Mouse (Mus musculus): ENCODE measurements around the gene Actn3. TPM values are rescaled to one million over a fixed set of nuclear protein-coding genes. Genes with fewer than 3 reads are reported as not detected.

Actn3 gene
- polyA plus RNA-seq, 1 experiment from 2014 or later, result 2.2 TPM

GRCm38 (mm10) chr19:4899888-4900287 lies 22.2 kb upstream of the Actn3 start:
- no peaks in the 10 kb centered on the region for H3K9me3 ChIP-seq (ENCODE audit: control insufficient read depth, low read length)
- H3K4me2 ChIP-seq (ENCODE audit: low read depth, low read length, severe bottlenecking), result no peak overlapping the region
- H3K36me3 ChIP-seq (ENCODE audit: control insufficient read depth, insufficient read depth, low read length), result no peaks in the 10 kb centered on the region; the same call in 1 of the 2 replicates
- ATAC-seq (replicated peaks; ENCODE audit: low FRiP score) (no peak), DNase-seq (ENCODE audit: low spot score) (no peak)
- H3K27ac ChIP-seq (ENCODE audit: low read depth, low read length), result no peak overlapping the region
- no peak overlapping the region for H3K4me3 ChIP-seq (ENCODE audit: low read depth, low read length)
- 88% methylated on average over 3 of the region's 3 CpGs for WGBS
- H3K27me3 ChIP-seq (ENCODE audit: control insufficient read depth, insufficient read depth, low read length), result no peaks in the 10 kb centered on the region
- H3K9ac ChIP-seq (ENCODE audit: low read length), result no peak overlapping the region
- H3K4me1 ChIP-seq (replicated peaks; ENCODE audit: control insufficient read depth, insufficient read depth, low read length), result no peaks in the 10 kb centered on the region

- Histone ChIP-seq H3K4me1 (replicated peaks; ENCODE audit: control insufficient read depth, insufficient read depth, low read length) (no peaks in the 10 kb centered on the region), H3K4me2 (ENCODE audit: low read depth, low read length, severe bottlenecking) (no peak overlapping the region), H3K4me3 (ENCODE audit: low read depth, low read length) (no peak overlapping the region), H3K27ac (ENCODE audit: low read depth, low read length) (no peak overlapping the region), H3K9me3 (ENCODE audit: control insufficient read depth, low read length) (no peaks in the 10 kb centered on the region), H3K9ac (ENCODE audit: low read length) (no peak overlapping the region), H3K36me3 (ENCODE audit: control insufficient read depth, insufficient read depth, low read length) (no peaks in the 10 kb centered on the region; the same call in 1 of the 2 replicates), H3K27me3 (ENCODE audit: control insufficient read depth, insufficient read depth, low read length) (no peaks in the 10 kb centered on the region)
- DNase-seq (ENCODE audit: low spot score) (no peak), ATAC-seq (replicated peaks; ENCODE audit: low FRiP score) (no peak)
- WGBS, result 83% methylated on average over 9 of the region's 9 CpGs
Observed at GRCm38 (mm10) chr19:4898972-4899371, 21.3 kb upstream of the Actn3 start.

GRCm38 (mm10) chr19:4896780-4897520 lies 19.2 kb upstream of the Actn3 start:
- Histone ChIP-seq H3K9me3 (ENCODE audit: control insufficient read depth, low read length) (no peaks in the 10 kb centered on the region), H3K36me3 (ENCODE audit: control insufficient read depth, insufficient read depth, low read length) (no peaks in the 10 kb centered on the region; the same call in 1 of the 2 replicates), H3K4me1 (replicated peaks; ENCODE audit: control insufficient read depth, insufficient read depth, low read length) (no peaks in the 10 kb centered on the region), H3K4me2 (ENCODE audit: low read depth, low read length, severe bottlenecking) (no peak overlapping the region), H3K27ac (ENCODE audit: low read depth, low read length) (no peak overlapping the region), H3K9ac (ENCODE audit: low read length) (no peak overlapping the region), H3K27me3 (ENCODE audit: control insufficient read depth, insufficient read depth, low read length) (no peaks in the 10 kb centered on the region), H3K4me3 (ENCODE audit: low read depth, low read length) (no peak overlapping the region)
- ATAC-seq (replicated peaks; ENCODE audit: low FRiP score), result no peak
- 56% methylated on average over 21 of the region's 21 CpGs for WGBS
- DNase-seq (ENCODE audit: low spot score), result no peak

- no peaks in the 10 kb centered on the region for H3K4me1 ChIP-seq (replicated peaks; ENCODE audit: control insufficient read depth, insufficient read depth, low read length)
- no peak overlapping the region for H3K4me3 ChIP-seq (ENCODE audit: low read depth, low read length)
- H3K27me3 ChIP-seq (ENCODE audit: control insufficient read depth, insufficient read depth, low read length), result no peaks in the 10 kb centered on the region
- H3K9ac ChIP-seq (ENCODE audit: low read length), result no peak overlapping the region
- no peaks in the 10 kb centered on the region for H3K9me3 ChIP-seq (ENCODE audit: control insufficient read depth, low read length)
- H3K36me3 ChIP-seq (ENCODE audit: control insufficient read depth, insufficient read depth, low read length), result no peaks in the 10 kb centered on the region; the same call in 1 of the 2 replicates
- no peak for ATAC-seq (replicated peaks; ENCODE audit: low FRiP score)
- H3K27ac ChIP-seq (ENCODE audit: low read depth, low read length), result no peak overlapping the region
- H3K4me2 ChIP-seq (ENCODE audit: low read depth, low read length, severe bottlenecking), result no peak overlapping the region
- DNase-seq (ENCODE audit: low spot score), result no peak
- WGBS, result 77% methylated on average over 3 of the region's 3 CpGs
Observed at GRCm38 (mm10) chr19:4891798-4892197, 14.1 kb upstream of the Actn3 start.

GRCm38 (mm10) chr19:4889791-4890190 lies 12.1 kb upstream of the Actn3 start:
- 91% methylated on average over 10 of the region's 10 CpGs for WGBS
- H3K36me3 ChIP-seq (ENCODE audit: control insufficient read depth, insufficient read depth, low read length), result no peaks in the 10 kb centered on the region; the same call in 1 of the 2 replicates

GRCm38 (mm10) chr19:4883961-4884360 lies 6.3 kb upstream of the Actn3 start:
- Histone ChIP-seq H3K4me1 (replicated peaks; ENCODE audit: control insufficient read depth, insufficient read depth, low read length) (peaks cover 3% of the 10 kb centered on the region; the same call in 1 of the 2 replicates), H3K4me3 (ENCODE audit: low read depth, low read length) (no peak overlapping the region), H3K36me3 (ENCODE audit: control insufficient read depth, insufficient read depth, low read length) (no peaks in the 10 kb centered on the region), H3K9me3 (ENCODE audit: control insufficient read depth, low read length) (no peaks in the 10 kb centered on the region), H3K9ac (ENCODE audit: low read length) (no peak overlapping the region), H3K4me2 (ENCODE audit: low read depth, low read length, severe bottlenecking) (no peak overlapping the region), H3K27ac (ENCODE audit: low read depth, low read length) (no peak overlapping the region), H3K27me3 (ENCODE audit: control insufficient read depth, insufficient read depth, low read length) (no peaks in the 10 kb centered on the region)
- 90% methylated on average over 4 of the region's 4 CpGs for WGBS
- no peak for ATAC-seq (replicated peaks; ENCODE audit: low FRiP score)
- DNase-seq (ENCODE audit: low spot score), result no peak

More at GRCm38 (mm10) chr19:4889791-4890190, 12.1 kb upstream of the Actn3 start:
- H3K4me1 ChIP-seq (replicated peaks; ENCODE audit: control insufficient read depth, insufficient read depth, low read length), result no peaks in the 10 kb centered on the region
- no peak overlapping the region for H3K9ac ChIP-seq (ENCODE audit: low read length)
- no peaks in the 10 kb centered on the region for H3K27me3 ChIP-seq (ENCODE audit: control insufficient read depth, insufficient read depth, low read length)
- H3K9me3 ChIP-seq (ENCODE audit: control insufficient read depth, low read length), result no peaks in the 10 kb centered on the region
- H3K4me2 ChIP-seq (ENCODE audit: low read depth, low read length, severe bottlenecking), result no peak overlapping the region
- no peak overlapping the region for H3K4me3 ChIP-seq (ENCODE audit: low read depth, low read length)
- H3K27ac ChIP-seq (ENCODE audit: low read depth, low read length), result no peak overlapping the region
- ATAC-seq (replicated peaks; ENCODE audit: low FRiP score) (no peak), DNase-seq (ENCODE audit: low spot score) (no peak)

- Histone ChIP-seq H3K4me2 (ENCODE audit: low read depth, low read length, severe bottlenecking) (peak overlapping the region; percentile 91), H3K9ac (ENCODE audit: low read length) (no peak overlapping the region), H3K27ac (ENCODE audit: low read depth, low read length) (no peak overlapping the region), H3K4me3 (ENCODE audit: low read depth, low read length) (peak overlapping the region; percentile 88), H3K9me3 (ENCODE audit: control insufficient read depth, low read length) (no peaks in the 10 kb centered on the region), H3K36me3 (ENCODE audit: control insufficient read depth, insufficient read depth, low read length) (no peaks in the 10 kb centered on the region), H3K27me3 (ENCODE audit: control insufficient read depth, insufficient read depth, low read length) (no peaks in the 10 kb centered on the region; the same call in 1 of the 2 replicates), H3K4me1 (replicated peaks; ENCODE audit: control insufficient read depth, insufficient read depth, low read length) (peaks cover 8% of the 10 kb centered on the region; the same call in 1 of the 2 replicates)
- no peak for DNase-seq (ENCODE audit: low spot score)
- no peak for ATAC-seq (replicated peaks; ENCODE audit: low FRiP score)
- WGBS, result 63% methylated on average over 10 of the region's 10 CpGs
Observed at GRCm38 (mm10) chr19:4879324-4879703, 1.6 kb upstream of the Actn3 start.

- 2% methylated on average over 52 of the region's 52 CpGs for WGBS
- no peak within 1 kb of the TSS for H3K27ac ChIP-seq (ENCODE audit: low read depth, low read length)
- H3K4me1 ChIP-seq (replicated peaks; ENCODE audit: control insufficient read depth, insufficient read depth, low read length), result peaks cover 8% of the 10 kb centered on the region; the same call in 1 of the 2 replicates
Observed at GRCm38 (mm10) chr19:4878405-4879323, 955 bp upstream of the Actn3 start, which contains the start of gene Zdhhc24. Zdhhc24 (plus strand) TSS chr19:4878668.

More at GRCm38 (mm10) chr19:4878405-4879323, 955 bp upstream of the Actn3 start, which contains the start of gene Zdhhc24:
- Histone ChIP-seq H3K4me2 (ENCODE audit: low read depth, low read length, severe bottlenecking) (peak within 1 kb of the TSS; percentile 91), H3K9ac (ENCODE audit: low read length) (peak within 1 kb of the TSS; percentile 81), H3K4me3 (ENCODE audit: low read depth, low read length) (peak within 1 kb of the TSS; percentile 88), H3K9me3 (ENCODE audit: control insufficient read depth, low read length) (no peaks in the 10 kb centered on the region), H3K36me3 (ENCODE audit: control insufficient read depth, insufficient read depth, low read length) (no peaks in the 10 kb centered on the region), H3K27me3 (ENCODE audit: control insufficient read depth, insufficient read depth, low read length) (no peaks in the 10 kb centered on the region; the same call in 1 of the 2 replicates)
- peak; percentile 96 for ATAC-seq (replicated peaks; ENCODE audit: low FRiP score)
- peak; percentile 97 for DNase-seq (ENCODE audit: low spot score)

All from forebrain, embryonic 11.5 days (tissue).